Mouse (Mus musculus): ENCODE data around the gene 1700025C18Rik.

- no peak for TF ChIP-seq CTCF (IDR thresholded peaks at IDR 0.05)
- TF ChIP-seq EP300 (IDR thresholded peaks at IDR 0.05): no peak
Observed at GRCm38 (mm10) chr2:165102920-165103319, 12.4 kb upstream of the 1700025C18Rik start.
